Mouse (Mus musculus) forebrain, embryonic 12.5 days (tissue): ENCODE measurements at regions not wholly inside any gene's neighbourhood (a gene's known extent, or its start where the extent isn't known, plus 50 kb on each side); places are given as distances from the start of the nearest gene placed in this dataset.

Source experiments
- ATAC-seq: fragments of 200-750 bp; cut with Nextera tagmentation; 2 replicates; pipeline ENCODE4 v1.8.0; 2017; ENCODE audit warnings: moderate TSS enrichment; ENCODE audit not compliant: low FRiP score
- H3K27ac ChIP-seq: fragments of 300-500 bp; sonication (generic); 2 replicates; pipeline ENCODE4 v1.5.1; 2016; ENCODE audit warnings: mild to moderate bottlenecking
- H3K27me3 ChIP-seq: fragments of 300-500 bp; sonication (generic); 2 replicates; pipeline ENCODE4 v1.6.1; 2016; ENCODE audit warnings: mild to moderate bottlenecking
- H3K36me3 ChIP-seq: fragments of 300-500 bp; sonication (generic); replicated peaks from 2 replicates; pipeline ENCODE4 v1.6.1; 2016; ENCODE audit warnings: mild to moderate bottlenecking
- H3K4me1 ChIP-seq: fragments of 300-500 bp; sonication (generic); 2 replicates; pipeline ENCODE4 v1.6.1; 2016
- H3K4me2 ChIP-seq: fragments of 300-500 bp; sonication (generic); 2 replicates; pipeline ENCODE4 v1.6.1; 2016; ENCODE audit warnings: mild to moderate bottlenecking, moderate library complexity
- H3K4me3 ChIP-seq: fragments of 300-500 bp; sonication (generic); replicated peaks from 2 replicates; pipeline ENCODE4 v1.5.1; 2016; ENCODE audit warnings: mild to moderate bottlenecking
- H3K9ac ChIP-seq: fragments of 300-500 bp; sonication (generic); 2 replicates; pipeline ENCODE4 v1.6.1; 2016; ENCODE audit warnings: mild to moderate bottlenecking
- H3K9me3 ChIP-seq: fragments of 300-500 bp; sonication (generic); 2 replicates; pipeline ENCODE4 v1.6.1; 2016
- WGBS: fragments of 180-500 bp; shearing (Covaris S2); methylation state at CpG from one replicate; pipeline ENCODE4 v1.1.7; 2016; 5-methylcytosine and 5-hydroxymethylcytosine counted together

- Histone ChIP-seq H3K27ac (no peak overlapping the region), H3K4me2 (no peak overlapping the region), H3K4me3 (no peak overlapping the region), H3K36me3 (no peaks in the 10 kb centered on the region), H3K4me1 (no peaks in the 10 kb centered on the region), H3K9ac (no peak overlapping the region), H3K27me3 (no peaks in the 10 kb centered on the region), H3K9me3 (no peaks in the 10 kb centered on the region)
- 95% methylated on average over 2 of the region's 2 CpGs for WGBS
- no peak for ATAC-seq
Measured at GRCm38 (mm10) chr9:94589672-94590071, 51.8 kb upstream of the 1190002N15Rik start.

GRCm38 (mm10) chr9:94604993-94605392, 64.7 kb upstream of the Slc9a9 start:
- H3K4me3 ChIP-seq = no peak overlapping the region
- 80% methylated on average over 2 of the region's 2 CpGs for WGBS
- H3K4me2 ChIP-seq = no peak overlapping the region
- no peaks in the 10 kb centered on the region for H3K27me3 ChIP-seq
- no peak for ATAC-seq
- H3K9me3 ChIP-seq = no peaks in the 10 kb centered on the region
- H3K9ac ChIP-seq = no peak overlapping the region
- H3K4me1 ChIP-seq = peaks cover 2% of the 10 kb centered on the region; the same call in 1 of the 2 replicates
- H3K27ac ChIP-seq = no peak overlapping the region
- H3K36me3 ChIP-seq = no peaks in the 10 kb centered on the region

GRCm38 (mm10) chr9:94606422-94606821, 63.3 kb upstream of the Slc9a9 start:
- Histone ChIP-seq H3K4me1 (peaks cover 12% of the 10 kb centered on the region), H3K36me3 (no peaks in the 10 kb centered on the region), H3K9me3 (no peaks in the 10 kb centered on the region), H3K27me3 (no peaks in the 10 kb centered on the region), H3K4me3 (no peak overlapping the region), H3K27ac (no peak overlapping the region), H3K9ac (no peak overlapping the region), H3K4me2 (no peak overlapping the region)
- 75% methylated on average over 2 of the region's 2 CpGs for WGBS
- ATAC-seq = no peak

GRCm38 (mm10) chr9:94607011-94607749, 62.5 kb upstream of the Slc9a9 start:
- H3K9ac ChIP-seq = no peak overlapping the region
- no peak for ATAC-seq
- H3K4me1 ChIP-seq = peaks cover 12% of the 10 kb centered on the region
- no peaks in the 10 kb centered on the region for H3K9me3 ChIP-seq
- H3K27me3 ChIP-seq = no peaks in the 10 kb centered on the region
- H3K4me3 ChIP-seq = no peak overlapping the region
- 87% methylated on average over 13 of the region's 13 CpGs for WGBS
- H3K27ac ChIP-seq = no peak overlapping the region
- H3K4me2 ChIP-seq = no peak overlapping the region
- no peaks in the 10 kb centered on the region for H3K36me3 ChIP-seq

GRCm38 (mm10) chr9:94607750-94608106, 62.0 kb upstream of the Slc9a9 start:
- no peak for ATAC-seq
- Histone ChIP-seq H3K4me2 (no peak overlapping the region), H3K27me3 (no peaks in the 10 kb centered on the region), H3K9me3 (no peaks in the 10 kb centered on the region), H3K27ac (no peak overlapping the region), H3K4me1 (peaks cover 12% of the 10 kb centered on the region), H3K9ac (no peak overlapping the region), H3K4me3 (no peak overlapping the region), H3K36me3 (no peaks in the 10 kb centered on the region)
- 85% methylated on average over 2 of the region's 2 CpGs for WGBS

GRCm38 (mm10) chr9:94610101-94610500, 59.6 kb upstream of the Slc9a9 start:
- WGBS = 52% methylated on average over 3 of the region's 3 CpGs
- no peak for ATAC-seq
- Histone ChIP-seq H3K4me3 (no peak overlapping the region), H3K36me3 (no peaks in the 10 kb centered on the region), H3K9ac (no peak overlapping the region), H3K27ac (no peak overlapping the region), H3K4me1 (peaks cover 12% of the 10 kb centered on the region), H3K27me3 (no peaks in the 10 kb centered on the region), H3K4me2 (no peak overlapping the region), H3K9me3 (no peaks in the 10 kb centered on the region)

- Histone ChIP-seq H3K4me2 (no peak overlapping the region), H3K27me3 (no peaks in the 10 kb centered on the region), H3K27ac (peak overlapping the region; percentile 9; the same call in 1 of the 2 replicates), H3K9me3 (no peaks in the 10 kb centered on the region), H3K9ac (no peak overlapping the region), H3K4me3 (no peak overlapping the region), H3K36me3 (no peaks in the 10 kb centered on the region), H3K4me1 (peaks cover 12% of the 10 kb centered on the region)
- WGBS = 38% methylated on average over 5 of the region's 5 CpGs
- ATAC-seq = peak; percentile 57
Measured at GRCm38 (mm10) chr9:94610600-94611337, 58.9 kb upstream of the Slc9a9 start.

GRCm38 (mm10) chr9:94613891-94614671, 55.6 kb upstream of the Slc9a9 start:
- Histone ChIP-seq H3K36me3 (no peaks in the 10 kb centered on the region), H3K9me3 (no peaks in the 10 kb centered on the region), H3K4me1 (peaks cover 12% of the 10 kb centered on the region), H3K27ac (no peak overlapping the region), H3K4me2 (no peak overlapping the region), H3K27me3 (no peaks in the 10 kb centered on the region), H3K4me3 (no peak overlapping the region), H3K9ac (no peak overlapping the region)
- ATAC-seq = peak; percentile 75
- 54% methylated on average over 6 of the region's 6 CpGs for WGBS

GRCm38 (mm10) chr9:94615205-94615604, 54.5 kb upstream of the Slc9a9 start:
- ATAC-seq = no peak
- Histone ChIP-seq H3K4me3 (no peak overlapping the region), H3K9me3 (no peaks in the 10 kb centered on the region), H3K9ac (no peak overlapping the region), H3K4me2 (no peak overlapping the region), H3K27me3 (no peaks in the 10 kb centered on the region), H3K4me1 (peaks cover 8% of the 10 kb centered on the region), H3K27ac (no peak overlapping the region), H3K36me3 (no peaks in the 10 kb centered on the region)
- WGBS = 89% methylated on average over 11 of the region's 11 CpGs

GRCm38 (mm10) chr9:94618079-94618786, 51.5 kb upstream of the Slc9a9 start:
- no peak for ATAC-seq

More at GRCm38 (mm10) chr9:94618079-94618786, 51.5 kb upstream of the Slc9a9 start:
- Histone ChIP-seq H3K4me3 (no peak overlapping the region), H3K4me1 (no peaks in the 10 kb centered on the region), H3K27ac (no peak overlapping the region), H3K4me2 (no peak overlapping the region), H3K27me3 (no peaks in the 10 kb centered on the region), H3K9me3 (no peaks in the 10 kb centered on the region), H3K9ac (no peak overlapping the region), H3K36me3 (no peaks in the 10 kb centered on the region)
- 90% methylated on average over 6 of the region's 6 CpGs for WGBS
